Mouse (Mus musculus): ENCODE measurements around the gene Eml1. TPM values are rescaled to one million over a fixed set of nuclear protein-coding genes. Genes with fewer than 3 reads are reported as not detected.

Gene Eml1
- total and polyA plus RNA-seq, 2 experiments from 2014 or later, result 61.3 to 69.3 TPM

GRCm38 (mm10) chr12:108478714-108479113 is 108.0 kb downstream of the Eml1 start:
- DNase-seq (ENCODE audit: low spot score), result no peak
- Histone ChIP-seq H3K9me3 (replicated peaks; ENCODE audit: control insufficient read depth, low read length) (no peaks in the 10 kb centered on the region), H3K27ac (ENCODE audit: low read depth) (no peak overlapping the region), H3K9ac (replicated peaks; ENCODE audit: low read depth, low read length) (no peak overlapping the region), H3K27me3 (ENCODE audit: control insufficient read depth, insufficient read depth, low read length) (no peaks in the 10 kb centered on the region), H3K36me3 (replicated peaks; ENCODE audit: control insufficient read depth, insufficient read depth, low read length) (peaks cover 15% of the 10 kb centered on the region), H3K4me3 (ENCODE audit: low read depth, low read length) (no peak overlapping the region), H3K4me1 (ENCODE audit: control insufficient read depth, insufficient read depth) (peaks cover 10% of the 10 kb centered on the region), H3K4me2 (ENCODE audit: low read depth, low read length) (no peak overlapping the region)
- WGBS, result 71% methylated on average over 5 of the region's 5 CpGs
- ATAC-seq (ENCODE audit: insufficient read depth, low read depth), result no peak
- TF ChIP-seq CTCF (IDR thresholded peaks at IDR 0.05; ENCODE audit: low read depth), result no peak
- TF ChIP-seq EP300 (IDR thresholded peaks at IDR 0.05; ENCODE audit: low read depth), result no peak

DNA sequence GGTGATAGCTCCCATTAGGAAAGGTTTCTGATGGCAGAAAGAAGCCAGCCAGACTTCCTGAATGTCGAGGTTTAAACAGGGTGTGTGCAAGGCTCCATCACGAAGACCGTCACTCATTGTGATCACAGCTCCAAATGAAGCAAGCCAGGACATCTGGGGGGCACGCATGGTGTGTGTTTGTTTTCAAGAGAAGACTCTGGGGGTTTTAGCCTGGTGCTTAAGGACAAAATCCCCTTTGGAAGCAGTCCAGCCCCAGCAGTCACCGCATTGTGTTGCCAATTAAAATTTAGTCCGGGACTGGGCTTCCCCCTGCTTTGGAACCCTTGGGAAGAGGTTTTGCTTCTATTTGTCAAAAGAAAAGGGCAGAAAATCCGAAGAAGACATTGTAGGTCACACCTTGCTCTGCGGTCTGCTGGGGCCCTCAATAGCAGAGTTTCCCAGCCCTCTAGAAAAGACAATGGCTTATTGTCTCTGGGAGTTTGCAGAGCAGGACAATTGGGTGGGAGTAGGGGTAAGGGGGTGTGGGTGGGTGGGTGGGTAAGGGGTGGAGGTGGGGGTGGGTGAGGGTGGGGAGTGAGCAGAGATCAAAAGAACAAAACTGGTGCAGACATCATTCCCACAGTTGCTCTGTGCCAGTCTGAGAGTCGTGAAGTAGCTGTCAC is 110.1 kb downstream of the Eml1 start:
- ATAC-seq (ENCODE audit: insufficient read depth, low read depth), result no peak
- no peak for TF ChIP-seq EP300 (IDR thresholded peaks at IDR 0.05; ENCODE audit: low read depth)
- no peaks in the 10 kb centered on the region for H3K9me3 ChIP-seq (replicated peaks; ENCODE audit: control insufficient read depth, low read length)
- H3K4me2 ChIP-seq (ENCODE audit: low read depth, low read length), result no peak overlapping the region
- no peak for DNase-seq (ENCODE audit: low spot score)
- no peaks in the 10 kb centered on the region for H3K27me3 ChIP-seq (ENCODE audit: control insufficient read depth, insufficient read depth, low read length)
- no peak overlapping the region for H3K4me3 ChIP-seq (ENCODE audit: low read depth, low read length)
- no peak overlapping the region for H3K9ac ChIP-seq (replicated peaks; ENCODE audit: low read depth, low read length)
- H3K4me1 ChIP-seq (ENCODE audit: control insufficient read depth, insufficient read depth), result peaks cover 10% of the 10 kb centered on the region
- peaks cover 8% of the 10 kb centered on the region; the same call in 1 of the 2 replicates for H3K36me3 ChIP-seq (replicated peaks; ENCODE audit: control insufficient read depth, insufficient read depth, low read length)
- 31% methylated on average over 9 of the region's 9 CpGs for WGBS
- H3K27ac ChIP-seq (ENCODE audit: low read depth), result no peak overlapping the region

DNA sequence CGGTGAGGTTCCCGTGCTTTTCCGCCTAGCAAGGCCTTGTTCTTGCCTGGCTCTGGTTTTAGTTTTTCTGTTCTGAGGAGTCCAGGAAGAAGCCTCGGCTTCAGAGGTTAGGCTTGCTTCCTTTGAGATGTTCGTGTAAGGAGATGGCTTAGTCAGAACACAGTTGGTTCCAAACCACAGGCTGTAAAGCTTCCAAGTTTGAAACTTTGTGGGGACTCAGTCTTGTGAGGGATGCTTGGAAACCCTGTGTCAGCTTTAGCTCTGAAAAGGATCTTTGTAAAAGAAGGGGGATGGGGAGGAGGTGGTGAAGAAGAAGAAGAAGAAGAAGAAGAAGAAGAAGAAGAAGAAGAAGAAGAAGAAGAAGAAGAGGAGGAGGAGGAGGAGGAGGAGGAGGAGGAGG is 118.3 kb downstream of the Eml1 start:
- Histone ChIP-seq H3K27me3 (ENCODE audit: control insufficient read depth, insufficient read depth, low read length) (no peaks in the 10 kb centered on the region), H3K4me3 (ENCODE audit: low read depth, low read length) (no peak overlapping the region), H3K4me1 (ENCODE audit: control insufficient read depth, insufficient read depth) (no peaks in the 10 kb centered on the region), H3K9ac (replicated peaks; ENCODE audit: low read depth, low read length) (no peak overlapping the region), H3K27ac (ENCODE audit: low read depth) (no peak overlapping the region), H3K9me3 (replicated peaks; ENCODE audit: control insufficient read depth, low read length) (no peaks in the 10 kb centered on the region), H3K4me2 (ENCODE audit: low read depth, low read length) (no peak overlapping the region), H3K36me3 (replicated peaks; ENCODE audit: control insufficient read depth, insufficient read depth, low read length) (no peaks in the 10 kb centered on the region)
- 81% methylated on average over 5 of the region's 5 CpGs for WGBS
- TF ChIP-seq CTCF (IDR thresholded peaks at IDR 0.05; ENCODE audit: low read depth) (no peak), EP300 (IDR thresholded peaks at IDR 0.05; ENCODE audit: low read depth) (no peak)
- DNase-seq (ENCODE audit: low spot score) (no peak), ATAC-seq (ENCODE audit: insufficient read depth, low read depth) (no peak)

DNA sequence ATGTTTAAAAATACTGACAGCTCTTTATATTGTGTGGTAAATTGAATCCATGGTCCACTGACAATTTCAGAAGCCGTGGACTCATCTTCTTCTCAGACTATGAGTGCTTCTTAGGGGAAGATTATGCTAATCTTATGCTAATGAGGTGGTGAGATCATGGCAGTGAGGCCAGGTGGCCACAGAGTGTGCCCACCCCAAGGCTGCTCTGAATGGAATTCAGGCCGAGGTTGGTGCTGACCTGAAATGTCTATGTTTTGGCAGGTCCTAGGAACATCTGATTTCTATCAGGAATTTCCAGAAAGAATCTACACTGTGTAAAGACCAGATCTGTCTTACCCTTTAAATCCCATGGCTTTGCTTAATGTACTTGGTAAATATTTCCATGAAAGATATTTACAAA is 119.0 kb downstream of the Eml1 start:
- WGBS, result 59% methylated on average over 2 of the region's 2 CpGs
- no peak for ATAC-seq (ENCODE audit: insufficient read depth, low read depth)
- no peak for DNase-seq (ENCODE audit: low spot score)

GRCm38 (mm10) chr12:108490336-108490735 is 119.6 kb downstream of the Eml1 start:
- ATAC-seq (ENCODE audit: insufficient read depth, low read depth), result no peak

More for the DNA sequence above, 119.0 kb downstream of the Eml1 start:
- H3K9me3 ChIP-seq (replicated peaks; ENCODE audit: control insufficient read depth, low read length), result no peaks in the 10 kb centered on the region
- no peaks in the 10 kb centered on the region for H3K36me3 ChIP-seq (replicated peaks; ENCODE audit: control insufficient read depth, insufficient read depth, low read length)
- no peaks in the 10 kb centered on the region for H3K4me1 ChIP-seq (ENCODE audit: control insufficient read depth, insufficient read depth)
- H3K4me2 ChIP-seq (ENCODE audit: low read depth, low read length), result no peak overlapping the region
- no peak overlapping the region for H3K9ac ChIP-seq (replicated peaks; ENCODE audit: low read depth, low read length)
- no peak overlapping the region for H3K4me3 ChIP-seq (ENCODE audit: low read depth, low read length)
- no peak for TF ChIP-seq EP300 (IDR thresholded peaks at IDR 0.05; ENCODE audit: low read depth)
- TF ChIP-seq CTCF (IDR thresholded peaks at IDR 0.05; ENCODE audit: low read depth), result no peak
- no peak overlapping the region for H3K27ac ChIP-seq (ENCODE audit: low read depth)
- H3K27me3 ChIP-seq (ENCODE audit: control insufficient read depth, insufficient read depth, low read length), result no peaks in the 10 kb centered on the region

GRCm38 (mm10) chr12:108490954-108491353 is 120.2 kb downstream of the Eml1 start:
- H3K4me3 ChIP-seq (ENCODE audit: low read depth, low read length), result no peak overlapping the region
- no peak overlapping the region for H3K9ac ChIP-seq (replicated peaks; ENCODE audit: low read depth, low read length)
- no peaks in the 10 kb centered on the region for H3K4me1 ChIP-seq (ENCODE audit: control insufficient read depth, insufficient read depth)
- DNase-seq (ENCODE audit: low spot score) (peak; percentile 11), ATAC-seq (ENCODE audit: insufficient read depth, low read depth) (no peak)
- no peak overlapping the region for H3K4me2 ChIP-seq (ENCODE audit: low read depth, low read length)
- no peaks in the 10 kb centered on the region for H3K9me3 ChIP-seq (replicated peaks; ENCODE audit: control insufficient read depth, low read length)
- TF ChIP-seq EP300 (IDR thresholded peaks at IDR 0.05; ENCODE audit: low read depth) (no peak), CTCF (IDR thresholded peaks at IDR 0.05; ENCODE audit: low read depth) (peak; percentile 35)
- no peaks in the 10 kb centered on the region for H3K36me3 ChIP-seq (replicated peaks; ENCODE audit: control insufficient read depth, insufficient read depth, low read length)
- H3K27me3 ChIP-seq (ENCODE audit: control insufficient read depth, insufficient read depth, low read length), result no peaks in the 10 kb centered on the region
- H3K27ac ChIP-seq (ENCODE audit: low read depth), result no peak overlapping the region
- WGBS, result 63% methylated on average over 7 of the region's 7 CpGs

More at GRCm38 (mm10) chr12:108490336-108490735, 119.6 kb downstream of the Eml1 start:
- TF ChIP-seq CTCF (IDR thresholded peaks at IDR 0.05; ENCODE audit: low read depth) (no peak), EP300 (IDR thresholded peaks at IDR 0.05; ENCODE audit: low read depth) (no peak)
- DNase-seq (ENCODE audit: low spot score), result no peak
- H3K4me2 ChIP-seq (ENCODE audit: low read depth, low read length), result no peak overlapping the region
- no peaks in the 10 kb centered on the region for H3K27me3 ChIP-seq (ENCODE audit: control insufficient read depth, insufficient read depth, low read length)
- H3K9me3 ChIP-seq (replicated peaks; ENCODE audit: control insufficient read depth, low read length), result no peaks in the 10 kb centered on the region
- H3K36me3 ChIP-seq (replicated peaks; ENCODE audit: control insufficient read depth, insufficient read depth, low read length), result no peaks in the 10 kb centered on the region
- 81% methylated on average over 6 of the region's 6 CpGs for WGBS
- H3K4me1 ChIP-seq (ENCODE audit: control insufficient read depth, insufficient read depth), result no peaks in the 10 kb centered on the region
- H3K4me3 ChIP-seq (ENCODE audit: low read depth, low read length), result no peak overlapping the region
- no peak overlapping the region for H3K9ac ChIP-seq (replicated peaks; ENCODE audit: low read depth, low read length)
- no peak overlapping the region for H3K27ac ChIP-seq (ENCODE audit: low read depth)

Data from heart, postnatal 0 days (tissue).